Mouse (Mus musculus) right cerebral cortex, postnatal 14 days (tissue): Measurements from ENCODE around the gene Mmp23.
"Not testable (repeated sequence)": the region's sequence is repeated elsewhere in the genome, so short reads cannot be mapped to it uniquely, and the experiment has no call there.

Experiments used
- DNase-seq: peaks from one replicate; pipeline ENCODE4 v3.0.0; 2022

The Mmp23 gene

GRCm38 (mm10) chr4:155653086-155653450, at the start of gene Mmp23:
Mmp23 (minus strand) TSS chr4:155653384.
- DNase-seq = no peak

DNA sequence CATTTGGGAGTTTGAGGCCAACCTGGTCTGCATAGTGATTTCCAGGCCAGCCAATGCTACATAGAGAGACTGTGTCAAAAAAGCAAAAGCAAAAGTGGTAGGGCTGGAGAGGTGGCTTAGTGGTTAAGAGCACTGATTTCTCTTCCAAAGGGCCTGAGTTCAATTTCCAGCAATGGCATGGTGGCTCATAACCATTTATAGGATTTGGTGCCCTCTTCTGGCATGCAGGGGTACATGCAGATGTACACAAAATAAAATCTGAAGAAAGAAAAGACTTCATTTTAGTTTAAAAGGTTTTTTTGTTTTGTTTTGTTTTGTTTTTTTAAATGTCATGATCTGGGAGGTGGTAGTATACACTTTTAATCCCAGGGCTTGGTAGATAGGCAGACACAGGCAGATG, 47.2 kb upstream of the Mmp23 start:
- no peak for DNase-seq

DNA sequence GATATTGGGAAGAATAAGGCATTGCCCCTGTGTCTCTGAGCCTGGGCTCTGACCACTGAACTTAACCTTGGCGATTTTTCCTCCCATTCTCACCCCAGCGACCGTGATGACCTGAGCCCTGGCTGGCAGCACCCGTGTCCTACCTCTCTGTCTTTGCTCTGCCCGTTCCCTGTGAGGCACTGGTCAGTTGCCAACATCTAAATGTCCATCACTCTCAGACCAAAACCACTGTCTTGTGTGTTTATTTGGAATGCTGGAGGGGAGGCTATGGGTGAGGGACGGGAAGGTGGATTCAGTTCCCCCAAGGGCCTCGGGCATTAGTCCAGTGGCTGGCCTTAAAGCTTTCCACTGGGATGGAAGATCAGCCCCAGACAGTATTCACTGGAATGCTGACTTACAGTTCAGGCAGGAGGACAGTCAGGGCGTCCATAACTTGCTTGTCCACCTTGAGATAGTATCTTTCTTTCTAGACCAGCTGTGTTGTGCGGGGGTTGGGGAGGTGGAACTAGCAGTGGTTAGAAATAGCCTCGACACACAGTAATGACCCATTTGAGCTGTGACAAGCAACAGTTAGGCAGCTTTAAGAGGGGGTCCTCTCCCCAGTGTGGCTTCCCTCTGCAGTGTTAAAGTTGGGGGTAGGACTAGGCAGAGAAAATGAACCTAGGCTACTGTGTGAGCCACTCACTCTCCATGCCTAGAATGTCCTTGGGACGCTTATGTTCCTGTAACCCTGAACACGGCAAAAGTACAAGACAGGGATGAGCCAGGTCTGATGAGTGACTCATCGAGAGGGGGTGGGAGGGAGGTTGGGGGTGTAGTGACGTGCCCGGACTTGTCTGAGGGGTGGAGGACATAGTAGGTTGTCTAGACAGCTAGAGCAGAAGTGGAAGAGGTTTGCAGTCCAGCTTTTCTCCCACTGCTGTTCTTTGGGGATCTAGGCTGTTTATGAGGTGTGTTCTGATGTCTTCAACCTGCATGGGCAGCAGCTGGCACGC, 43.4 kb upstream of the Mmp23 start:
- DNase-seq = no peak

- no peak for DNase-seq
Observed at GRCm38 (mm10) chr4:155695531-155696062, 42.4 kb upstream of the Mmp23 start.

GRCm38 (mm10) chr4:155694482-155695401, 41.6 kb upstream of the Mmp23 start:
- peak; percentile 82 for DNase-seq

- peak; percentile 83 for DNase-seq
Observed at GRCm38 (mm10) chr4:155694111-155694481, 40.9 kb upstream of the Mmp23 start, which contains the start of gene Fndc10. Fndc10 (plus strand) TSS chr4:155694342.

DNA sequence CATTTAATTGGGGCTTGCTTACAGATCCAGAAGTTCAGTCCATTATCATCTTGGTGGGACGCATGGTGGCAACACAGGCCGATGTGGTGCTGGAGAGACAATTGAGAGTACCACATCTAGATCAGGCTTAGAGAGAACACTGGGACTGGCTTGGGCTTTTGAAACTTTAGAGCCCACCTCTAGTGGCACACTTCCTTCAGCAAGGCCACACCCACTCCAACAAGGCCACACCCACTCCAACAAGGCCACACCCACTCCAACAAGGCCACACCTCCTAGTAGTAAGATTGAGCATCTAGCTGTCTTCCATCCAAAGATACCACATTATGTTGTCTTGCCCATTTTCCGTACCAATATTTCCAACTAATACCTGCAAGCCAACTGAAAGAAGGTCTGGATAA, 39.2 kb upstream of the Mmp23 start:
- no peak for DNase-seq

DNA sequence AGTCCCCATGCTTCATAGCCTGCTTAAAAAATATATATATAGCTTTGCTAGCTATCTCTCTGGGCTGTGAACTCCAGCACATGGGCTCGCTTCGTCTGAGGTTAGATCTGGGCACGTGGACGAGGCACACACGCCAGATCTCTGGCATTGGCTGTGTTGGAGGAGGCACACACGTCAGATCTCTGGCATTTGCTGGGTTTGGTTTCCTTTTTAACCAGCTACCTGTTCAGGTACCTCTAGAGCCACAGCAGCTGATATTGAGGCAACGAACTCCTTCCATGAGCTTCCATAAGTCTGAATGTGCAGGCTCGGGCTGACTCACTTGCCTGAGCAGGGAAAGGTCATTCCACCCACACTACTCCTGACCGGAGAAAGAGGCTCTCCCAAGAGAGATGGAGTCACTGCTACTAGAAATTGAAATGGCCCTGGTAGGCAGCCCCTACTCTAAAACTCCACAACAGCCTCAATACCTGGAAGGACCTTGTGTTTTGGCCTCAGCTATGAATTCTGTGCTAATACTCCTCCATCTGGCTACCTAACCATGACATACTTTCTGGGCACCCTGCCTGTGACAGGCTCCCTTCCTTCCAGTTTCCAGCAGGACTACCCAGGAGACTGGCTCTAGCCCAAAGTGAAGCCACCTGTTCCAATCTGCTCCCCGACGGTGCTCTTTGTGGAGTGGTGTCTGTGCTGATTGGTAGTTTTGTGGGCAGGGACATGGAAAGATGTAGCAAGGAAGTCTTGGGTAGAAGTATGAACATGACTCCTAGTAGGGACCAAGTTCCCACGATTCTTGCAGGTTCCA, 37.6 kb upstream of the Mmp23 start:
- peak; percentile 43 for DNase-seq

DNA sequence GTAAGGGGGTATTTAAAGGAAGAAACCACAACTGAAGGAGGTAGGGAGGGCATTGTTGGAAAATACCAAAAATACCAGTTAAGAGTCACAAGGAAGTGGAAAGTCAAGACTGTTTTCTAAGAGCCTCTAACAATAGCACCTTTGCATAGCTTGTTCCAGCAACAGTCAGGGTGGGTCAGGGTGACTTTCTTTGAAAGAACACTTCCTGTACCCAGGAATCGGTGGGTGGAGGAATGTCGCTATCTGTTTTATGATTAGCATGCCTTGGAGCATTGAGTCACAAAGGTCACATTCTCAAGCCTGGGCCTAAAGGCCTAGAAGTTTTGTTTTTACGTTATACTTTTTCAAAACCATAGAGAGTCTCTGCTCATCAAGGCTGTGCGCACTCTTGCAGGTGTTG, 34.6 kb upstream of the Mmp23 start:
- not testable (repeated sequence) for DNase-seq

DNA sequence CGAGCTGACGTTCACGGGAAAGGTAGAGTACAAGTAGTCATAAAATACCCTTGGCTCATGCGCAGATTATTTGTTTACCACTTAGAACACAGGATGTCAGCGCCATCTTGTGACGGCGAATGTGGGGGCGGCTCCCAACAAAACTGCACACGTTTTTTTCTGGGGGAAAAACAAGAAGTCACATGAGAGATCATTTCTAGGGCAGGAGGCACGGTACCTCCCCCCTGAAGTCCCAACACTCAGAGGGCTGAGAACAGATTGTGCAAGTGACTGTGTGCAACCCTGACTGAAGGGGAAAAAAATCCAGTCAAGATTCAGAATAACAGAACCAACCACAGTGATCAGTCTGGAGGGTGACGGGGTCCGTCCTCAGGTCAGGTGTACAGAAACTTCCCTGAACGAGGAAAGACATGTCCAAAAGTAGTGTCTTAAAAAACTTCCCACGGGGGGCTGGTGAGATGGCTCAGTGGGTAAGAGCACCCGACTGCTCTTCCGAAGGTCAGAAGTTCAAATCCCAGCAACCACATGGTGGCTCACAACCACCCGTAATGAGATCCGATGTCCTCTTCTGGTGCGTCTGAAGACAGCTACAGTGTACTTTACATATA, 30.6 kb upstream of the Mmp23 start:
- DNase-seq = not testable (repeated sequence)

DNA sequence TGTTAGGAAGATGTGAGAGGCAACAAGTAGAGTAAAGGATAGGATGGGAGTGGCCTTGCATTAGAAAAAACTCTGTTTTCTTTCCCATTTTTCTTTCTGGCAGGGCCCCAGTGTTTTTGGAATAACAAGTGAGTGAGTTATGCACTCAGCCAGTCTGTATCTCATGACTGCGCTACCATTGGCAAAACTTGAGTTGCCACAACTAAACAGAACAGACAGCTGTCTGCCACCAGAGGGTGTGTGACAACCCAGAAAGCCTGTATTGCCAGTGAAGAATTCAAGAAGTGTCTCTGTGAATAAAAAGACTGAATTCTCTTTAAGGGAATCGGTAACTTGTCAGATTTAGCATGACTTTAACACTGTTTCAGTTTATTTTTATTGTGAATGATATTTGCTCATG, 22.8 kb upstream of the Mmp23 start:
- DNase-seq = no peak

DNA sequence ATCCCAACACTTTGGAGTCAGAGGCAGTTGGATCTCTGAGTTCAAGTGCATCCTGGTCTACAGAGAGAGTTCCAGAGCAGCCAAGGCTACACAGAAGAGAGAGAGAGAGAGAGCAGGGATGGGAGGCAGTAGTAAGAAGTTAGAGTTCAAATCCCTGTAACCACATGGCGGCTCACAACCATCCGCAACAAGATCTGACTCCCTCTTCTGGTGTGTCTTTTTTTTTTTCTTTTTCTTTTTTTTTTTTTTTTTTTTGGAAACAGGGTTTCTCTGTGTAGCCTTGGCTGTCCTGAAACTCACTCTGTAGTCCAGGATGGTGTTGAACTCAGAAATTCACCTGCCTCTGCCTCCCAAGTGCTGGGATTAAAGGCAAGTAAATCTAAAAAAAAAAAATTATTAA, 18.9 kb upstream of the Mmp23 start:
- no peak for DNase-seq

- DNase-seq = not testable (repeated sequence)
Observed at GRCm38 (mm10) chr4:155670236-155670635, 17.1 kb upstream of the Mmp23 start.

DNA sequence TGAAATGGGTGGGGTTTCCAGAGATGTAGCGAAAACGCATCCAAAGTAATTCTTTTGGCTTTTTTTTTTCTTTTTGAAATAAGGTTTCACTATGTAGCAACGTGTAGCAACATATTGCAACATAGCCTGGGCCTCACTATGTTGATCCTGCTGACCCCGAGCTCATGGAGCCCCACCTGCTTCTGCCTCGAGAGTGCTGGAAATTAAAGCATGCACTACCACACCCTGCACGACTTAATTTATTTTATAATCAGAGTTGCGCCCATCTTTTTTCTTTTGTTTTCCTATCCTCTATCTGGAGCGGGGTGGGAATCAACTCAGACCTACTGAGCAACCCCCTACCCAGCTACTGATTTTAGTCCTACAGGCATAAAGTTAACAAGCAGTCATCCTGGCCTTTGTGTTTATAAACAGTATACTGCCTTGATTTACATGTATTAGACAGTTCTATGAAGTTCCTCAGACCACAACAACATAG, 16.5 kb upstream of the Mmp23 start:
- no peak for DNase-seq

- DNase-seq = peak; percentile 98
Observed at GRCm38 (mm10) chr4:155668689-155669597, 15.8 kb upstream of the Mmp23 start, which contains the start of gene Mib2. Mib2 (minus strand) TSS chr4:155669198.

- DNase-seq = no peak
Observed at GRCm38 (mm10) chr4:155666903-155667302, 13.7 kb upstream of the Mmp23 start.

DNA sequence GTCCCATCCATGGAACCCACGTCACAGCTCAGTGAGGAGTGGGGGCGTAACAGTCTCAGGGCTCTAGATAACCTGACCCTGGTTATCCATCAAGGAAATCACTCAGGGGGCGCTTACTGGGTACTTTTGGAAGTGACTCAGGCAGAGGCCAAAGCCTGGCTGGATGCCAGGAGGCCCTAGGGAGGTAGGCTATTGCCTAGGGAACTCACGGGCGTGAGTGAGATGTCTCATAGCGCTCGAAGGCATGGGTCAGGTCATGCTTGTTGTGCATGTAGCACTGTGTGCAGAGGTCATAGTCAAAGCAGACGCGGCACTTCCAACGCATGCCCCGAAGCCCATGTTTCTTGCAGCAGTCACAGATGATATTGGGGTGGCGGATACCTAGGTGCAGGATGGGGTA, 7.5 kb upstream of the Mmp23 start:
- no peak for DNase-seq

- DNase-seq = no peak
Observed at GRCm38 (mm10) chr4:155658961-155659360, 5.8 kb upstream of the Mmp23 start.

DNA sequence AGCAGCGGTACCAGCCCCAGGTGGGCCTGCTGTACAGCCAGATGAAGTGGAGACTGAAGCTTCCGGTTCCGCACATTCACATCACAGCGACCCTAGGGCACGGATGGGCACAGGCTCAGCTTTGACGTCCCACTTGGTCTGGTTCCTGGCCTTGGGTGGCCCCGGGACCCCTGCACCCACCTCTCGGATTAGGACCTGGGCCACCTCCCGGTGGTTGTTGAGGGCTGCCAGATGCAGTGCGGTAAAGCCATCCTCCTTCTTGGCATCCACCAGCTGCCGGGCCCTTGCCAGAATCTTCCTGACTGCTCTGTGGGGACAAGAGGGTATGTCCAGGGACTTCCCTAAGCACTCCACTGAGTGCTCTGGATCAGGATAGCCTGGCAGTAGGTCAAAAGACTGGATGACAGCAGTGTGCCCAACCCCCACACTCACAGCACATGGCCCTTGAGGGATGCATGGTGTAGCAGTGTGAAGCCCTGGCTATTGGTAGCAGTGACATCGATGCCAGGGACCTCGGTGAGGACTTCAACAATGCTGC, 3.1 kb upstream of the Mmp23 start:
- DNase-seq = no peak
